Mouse (Mus musculus) adrenal gland, adult (tissue): Measurements from ENCODE around the gene Slc13a5.

Experiments
- DNase-seq, 2 experiments: peaks; one replicate each; pipeline ENCODE4 v3.0.0; 2022 to 2023; ENCODE audit warnings: low spot score in 1 of 2; ENCODE audit not compliant: inconsistent age in 2 of 2

Slc13a5 gene

GRCm38 (mm10) chr11:72266207-72266959 is 639 bp downstream of the Slc13a5 start:
- DNase-seq: peak; percentile 44 to 79

GRCm38 (mm10) chr11:72265483-72265882 is 1.5 kb downstream of the Slc13a5 start:
- peak; percentile 22 to 66 for DNase-seq

DNA sequence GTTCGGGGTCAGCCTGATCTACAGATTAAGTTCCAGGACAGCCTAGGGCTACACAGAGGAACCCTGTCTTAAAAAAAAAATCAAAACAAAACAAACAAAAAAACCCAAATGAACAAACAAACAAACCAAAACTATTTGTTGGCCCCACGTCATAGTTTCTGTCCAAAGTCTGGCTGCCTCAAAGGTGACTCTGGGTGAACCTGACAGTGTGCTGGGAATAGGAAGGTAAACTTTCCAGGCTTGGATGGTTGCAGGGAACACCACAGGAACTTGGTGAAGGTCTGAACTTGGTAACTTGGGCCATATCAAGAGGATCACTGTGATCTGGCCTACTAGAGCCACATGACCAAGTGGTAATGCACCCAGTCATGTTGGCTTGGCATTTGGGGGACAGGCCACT is 10.6 kb downstream of the Slc13a5 start:
- DNase-seq: no peak

DNA sequence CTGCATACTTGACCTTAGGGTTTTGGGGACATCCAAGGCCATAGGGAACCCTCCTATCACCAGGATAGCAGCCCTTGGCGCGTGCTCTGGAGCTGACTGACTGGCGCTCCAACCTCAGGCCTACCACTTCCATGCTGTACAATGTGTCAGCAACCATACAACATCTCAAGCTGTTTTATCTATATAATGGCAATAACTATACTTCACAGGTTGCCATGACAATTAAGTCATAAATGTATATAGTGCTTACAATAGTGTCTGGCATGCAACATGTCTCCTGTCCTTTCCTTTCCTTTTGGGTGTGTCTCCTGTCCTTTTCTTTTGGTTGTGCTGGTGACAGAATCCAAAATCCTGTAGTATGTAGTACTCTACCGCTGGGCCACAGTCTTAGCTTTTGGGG is 11.4 kb downstream of the Slc13a5 start:
- no peak for DNase-seq

DNA sequence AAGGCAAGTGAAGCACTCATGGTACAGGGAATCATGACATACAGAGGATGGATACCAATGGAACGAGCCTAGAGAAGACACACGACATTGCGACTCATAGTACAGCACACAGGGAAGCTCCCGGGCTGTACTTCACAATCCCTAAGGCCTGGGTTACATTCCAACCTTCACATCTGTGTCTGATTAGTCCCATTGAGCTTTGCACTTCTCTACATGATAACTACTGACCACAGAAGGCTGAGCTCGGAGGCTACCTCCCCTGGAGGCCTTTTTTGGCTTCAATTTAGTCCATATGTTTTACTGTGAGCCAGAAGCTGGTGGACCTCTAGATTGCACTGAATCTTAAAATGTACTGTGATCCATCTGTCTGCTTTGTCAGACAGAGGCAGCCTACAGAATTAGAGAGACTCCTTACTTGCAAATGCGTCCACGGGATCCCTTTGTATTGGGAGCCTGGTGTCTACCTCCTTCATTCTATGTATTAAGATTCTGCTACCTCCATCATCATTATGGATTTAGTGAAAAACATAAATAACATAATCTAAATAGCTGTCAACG is 21.7 kb downstream of the Slc13a5 start:
- DNase-seq: no peak

DNA sequence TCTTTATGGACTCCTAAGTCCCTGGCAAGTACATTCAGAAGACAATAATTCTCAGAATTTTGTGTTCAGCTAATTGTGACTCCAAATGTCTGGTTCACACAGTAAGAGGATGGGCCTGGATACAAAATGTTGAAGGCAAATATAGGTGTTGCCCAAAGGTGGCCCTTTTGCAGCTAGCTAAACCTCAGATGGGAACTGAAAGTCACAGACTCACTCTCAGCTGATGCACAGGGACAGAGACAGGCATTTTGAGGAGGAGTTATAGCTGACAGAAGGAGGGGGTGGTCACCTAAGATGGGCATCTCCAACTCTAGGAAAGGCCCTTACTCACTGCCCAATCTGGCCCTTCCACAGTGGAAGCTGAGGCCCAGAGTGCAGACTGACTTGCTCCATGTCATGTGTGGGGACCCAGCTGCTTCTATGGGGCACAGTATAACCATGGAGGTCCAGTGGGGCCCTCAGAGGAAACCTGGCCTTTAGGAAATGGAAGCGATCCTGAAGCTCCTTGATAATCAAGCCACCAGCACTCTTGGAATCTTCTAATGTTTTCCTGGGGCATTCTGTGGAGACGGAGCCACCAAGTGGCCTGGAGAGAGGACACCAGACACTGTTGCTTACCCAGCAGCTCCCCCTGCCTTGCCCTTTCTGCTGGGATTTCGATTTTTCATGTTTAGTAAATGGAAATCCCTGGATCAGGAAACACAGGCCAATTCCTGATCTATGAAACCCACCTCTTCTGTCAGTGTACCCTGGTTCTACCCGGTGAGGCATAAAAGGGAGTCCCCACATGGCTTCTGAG is 26.8 kb downstream of the Slc13a5 start:
- no peak for DNase-seq

GRCm38 (mm10) chr11:72234013-72234412 is 33.0 kb downstream of the Slc13a5 start:
- no peak for DNase-seq

DNA sequence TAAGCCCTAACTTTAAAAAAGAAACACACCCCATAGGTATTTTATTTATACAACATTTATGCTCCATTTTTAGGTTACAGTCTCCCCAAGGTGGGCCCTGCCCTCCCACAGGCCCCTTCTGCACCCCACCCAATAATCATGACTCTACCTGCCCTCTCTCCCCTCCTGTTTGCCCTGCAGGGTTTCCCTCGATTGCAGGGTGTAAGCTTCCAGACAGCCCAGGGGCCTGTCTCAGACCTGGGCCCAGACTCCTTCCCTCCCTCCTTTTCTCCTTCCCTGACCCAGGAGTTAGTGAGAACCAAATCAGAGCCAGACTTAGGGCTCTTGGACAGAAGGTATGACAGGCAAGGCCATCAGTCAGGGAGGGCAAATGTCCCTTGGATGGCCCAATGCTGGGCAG is 34.0 kb downstream of the Slc13a5 start:
- DNase-seq: no peak

GRCm38 (mm10) chr11:72232068-72232467 is 35.0 kb downstream of the Slc13a5 start:
- DNase-seq: no peak

DNA sequence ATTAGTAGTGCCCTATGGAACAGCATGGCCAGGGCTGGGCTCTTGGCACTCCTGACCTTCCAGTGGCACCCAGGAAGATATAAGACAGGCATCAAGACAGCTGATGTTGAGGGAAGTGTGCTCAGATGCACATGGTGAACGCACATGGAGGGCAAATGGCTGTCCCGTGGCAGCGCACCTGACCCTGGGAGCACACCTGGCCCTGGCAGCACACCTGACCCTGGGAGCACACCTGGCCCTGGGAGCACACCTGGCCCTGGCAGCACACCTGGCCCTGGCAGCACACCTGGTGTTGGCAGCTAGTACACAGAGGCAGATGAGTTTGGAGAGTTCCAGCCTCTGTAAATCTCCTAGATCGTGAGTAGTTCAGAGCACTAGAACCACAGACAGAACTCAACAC is 38.5 kb downstream of the Slc13a5 start:
- no peak for DNase-seq

- no peak for DNase-seq
Observed at GRCm38 (mm10) chr11:72226901-72227300, 40.1 kb downstream of the Slc13a5 start.

- DNase-seq: no peak
Observed at GRCm38 (mm10) chr11:72226020-72226791, 40.8 kb downstream of the Slc13a5 start.

- DNase-seq: peak; percentile 57 to 91
Observed at GRCm38 (mm10) chr11:72224865-72225264, 42.2 kb downstream of the Slc13a5 start.

DNA sequence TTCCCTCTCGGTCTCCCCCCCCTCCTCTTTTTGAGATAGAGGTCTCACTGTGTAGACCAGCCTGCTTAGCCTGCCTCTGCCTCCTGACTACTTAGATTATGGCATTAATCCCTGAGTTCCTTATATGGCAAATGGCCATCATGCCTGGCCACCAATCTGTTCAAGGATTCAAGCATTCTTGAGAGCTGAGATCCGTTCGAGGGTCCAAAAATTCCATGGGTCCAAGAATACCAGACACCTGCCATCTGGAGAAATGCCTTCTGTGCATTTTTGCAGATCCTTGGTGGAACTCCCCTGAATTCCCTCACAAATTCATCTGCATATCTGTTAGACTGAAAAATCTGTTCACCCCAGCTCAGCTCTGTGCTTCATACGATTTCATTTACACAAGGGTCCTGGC is 43.6 kb downstream of the Slc13a5 start:
- DNase-seq: no peak

DNA sequence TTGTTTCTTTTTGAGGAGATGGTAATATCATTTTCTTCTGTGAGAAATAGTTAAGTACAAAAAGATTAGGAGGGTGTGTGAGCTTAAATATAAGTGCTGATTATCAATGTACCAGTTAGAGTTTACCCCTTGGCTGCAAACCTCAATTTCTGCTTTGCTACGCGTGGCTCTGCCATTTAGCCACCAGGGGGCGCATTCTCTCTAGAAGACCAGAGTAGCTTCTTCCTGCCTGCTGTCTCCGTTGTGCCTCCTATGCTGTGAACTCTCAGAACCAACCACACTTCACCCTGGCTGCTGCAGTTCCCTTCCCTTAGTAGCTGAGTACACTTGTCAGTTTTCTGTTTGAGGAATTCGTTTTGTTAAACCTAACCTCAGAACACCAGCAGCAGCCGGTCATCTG is 45.7 kb downstream of the Slc13a5 start:
- DNase-seq: peak; percentile 52 to 83

- DNase-seq: peak in 1 of 2 experiments; percentile 38
Observed at GRCm38 (mm10) chr11:72217116-72217515, 49.9 kb downstream of the Slc13a5 start.

DNA sequence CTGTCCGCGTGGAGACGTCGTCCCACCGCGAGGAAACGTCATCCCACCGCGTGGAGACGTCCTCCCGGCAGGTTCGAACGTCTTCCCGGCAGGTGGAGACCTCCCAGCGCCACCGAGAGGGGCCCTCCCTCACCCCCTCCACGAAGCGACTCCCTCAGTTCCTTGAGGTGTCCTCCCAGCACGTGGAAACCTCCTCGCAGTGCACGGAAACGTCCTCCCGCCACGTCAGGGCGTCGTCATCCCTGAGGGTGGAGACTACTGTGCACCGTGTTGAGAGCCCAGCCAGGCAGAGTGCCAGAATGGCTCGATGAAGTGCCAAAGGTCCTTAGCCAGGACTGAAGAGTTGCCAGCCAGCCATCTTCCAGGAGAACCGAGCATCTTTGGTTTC is 51.6 kb downstream of the Slc13a5 start, which contains the start of gene Med31:
TSS of gene Med31 (minus strand) at position 183 of the 388 bp plus-strand sequence.
- peak; percentile 85 to 95 for DNase-seq

DNA sequence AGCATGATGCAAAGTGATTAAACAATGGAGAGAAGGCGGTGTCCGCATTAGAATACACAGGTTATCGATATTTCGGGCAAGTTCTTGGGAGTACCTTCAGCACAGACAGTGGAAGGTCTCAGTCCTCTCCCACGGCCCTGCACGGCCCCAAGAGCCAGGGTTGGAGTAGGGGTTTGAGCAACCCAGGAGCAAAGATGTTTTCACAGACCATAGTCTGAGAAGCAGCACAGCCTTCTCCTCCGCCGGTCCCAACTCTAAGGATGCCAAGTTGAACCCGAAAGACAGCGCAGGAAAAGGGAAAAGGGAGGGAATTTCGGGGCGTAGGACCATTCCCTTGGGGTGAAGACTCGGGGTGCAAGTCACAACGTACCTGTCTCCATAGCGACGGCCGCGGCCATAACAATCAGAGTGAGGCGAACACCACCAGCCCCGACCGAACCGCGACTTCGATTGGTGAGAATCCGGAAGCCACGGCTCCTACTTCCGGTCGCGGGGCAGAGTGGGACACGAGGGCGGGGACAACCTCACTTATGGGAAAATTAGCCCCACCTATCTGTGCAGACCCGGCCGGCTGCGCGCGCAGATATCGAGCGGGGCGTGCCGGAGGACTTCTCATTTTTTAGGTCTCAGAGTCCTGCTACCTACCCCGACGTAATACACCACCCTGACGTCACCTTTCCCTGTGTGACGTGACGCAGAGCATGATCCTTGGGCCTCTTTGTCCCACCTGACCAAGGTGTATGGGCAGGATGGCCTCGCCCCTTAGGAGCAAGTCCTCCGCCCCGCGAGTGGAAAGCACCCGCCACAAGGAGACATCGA is 52.2 kb downstream of the Slc13a5 start:
- peak; percentile 96 to 98 for DNase-seq

- no peak for DNase-seq
Observed at GRCm38 (mm10) chr11:72207834-72208377, 59.1 kb downstream of the Slc13a5 start.
